Mouse (Mus musculus): ENCODE measurements around the gene Scd4. TPM values are rescaled to one million over a fixed set of nuclear protein-coding genes. Genes with fewer than 3 reads are reported as not detected.
"Not testable (repeated sequence)": the region's sequence is repeated elsewhere in the genome, so short reads cannot be mapped to it uniquely, and the experiment has no call there.

Scd4 gene
- total RNA-seq, 2 experiments from 2014 or later, result 2.5 to 2.6 TPM

DNA sequence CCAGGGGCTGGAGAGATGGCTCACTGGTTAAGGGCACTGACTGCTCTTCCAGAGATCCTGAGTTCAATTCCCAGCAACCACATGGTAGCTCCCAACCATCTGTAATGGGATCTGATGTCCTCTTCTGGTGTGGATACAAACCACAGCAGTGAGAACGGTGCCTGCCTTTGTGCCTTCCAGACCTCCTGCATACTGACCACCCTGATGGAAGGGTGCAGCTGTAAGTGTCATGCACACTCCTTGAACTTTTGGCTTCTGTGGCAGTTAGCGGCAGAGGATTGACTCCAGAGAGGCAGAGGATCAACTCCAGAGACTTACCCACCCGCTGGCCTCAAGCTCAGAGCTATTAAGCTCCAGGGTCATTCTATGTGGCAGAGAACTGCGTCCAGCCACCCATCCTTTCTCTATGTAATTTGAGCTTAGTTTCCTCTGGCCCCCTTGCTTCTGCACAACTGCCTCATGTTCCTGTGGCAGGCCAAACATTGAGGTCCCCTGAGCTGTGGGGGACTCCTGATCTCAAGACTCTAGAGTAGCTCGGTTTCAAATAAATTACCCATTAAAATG, 16.1 kb upstream of the Scd4 start:
- DNase-seq (ENCODE audit: low spot score in 2 of 2), result no peak

DNA sequence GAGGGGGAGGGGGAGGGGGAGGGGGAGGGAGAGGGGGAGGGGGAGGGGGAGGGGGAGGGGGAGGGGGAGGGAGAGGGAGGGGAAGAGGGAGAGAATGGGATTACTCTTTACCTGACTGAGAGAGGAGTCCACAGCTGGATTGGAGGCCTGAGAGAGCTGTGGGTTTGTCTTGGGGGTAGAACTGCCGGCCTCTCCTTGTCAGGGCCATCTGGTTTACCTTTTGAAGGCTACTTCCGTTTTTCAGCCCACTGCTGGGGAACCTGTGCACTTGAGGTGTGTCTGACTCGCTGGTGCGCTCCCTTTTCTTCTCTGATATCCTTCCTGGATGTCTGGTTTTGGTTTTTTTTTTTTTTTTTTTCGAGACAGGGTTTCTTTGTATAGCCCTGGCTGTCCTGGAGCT, 15.5 kb upstream of the Scd4 start:
- no peak for DNase-seq (ENCODE audit: low spot score in 2 of 2)

DNA sequence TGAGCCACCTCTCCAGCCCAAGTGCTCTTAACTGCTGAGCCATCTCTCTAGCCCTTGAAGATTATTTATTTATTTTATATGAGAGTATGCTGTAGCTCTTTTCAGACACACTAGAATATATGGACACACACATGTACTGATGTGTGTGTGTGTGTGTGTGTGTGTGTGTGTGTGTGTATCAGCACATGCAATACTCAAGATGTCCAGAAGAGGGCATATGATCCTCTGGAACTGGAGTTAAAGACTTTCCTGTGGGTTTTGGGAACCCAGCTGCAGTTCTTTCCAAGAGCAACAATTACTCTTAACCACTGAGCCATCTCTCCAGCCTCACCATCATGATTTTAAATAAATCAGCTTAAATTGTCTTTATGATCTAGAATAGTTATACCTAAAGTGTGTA, 14.3 kb upstream of the Scd4 start:
- no peak for DNase-seq (ENCODE audit: low spot score in 2 of 2)

DNA sequence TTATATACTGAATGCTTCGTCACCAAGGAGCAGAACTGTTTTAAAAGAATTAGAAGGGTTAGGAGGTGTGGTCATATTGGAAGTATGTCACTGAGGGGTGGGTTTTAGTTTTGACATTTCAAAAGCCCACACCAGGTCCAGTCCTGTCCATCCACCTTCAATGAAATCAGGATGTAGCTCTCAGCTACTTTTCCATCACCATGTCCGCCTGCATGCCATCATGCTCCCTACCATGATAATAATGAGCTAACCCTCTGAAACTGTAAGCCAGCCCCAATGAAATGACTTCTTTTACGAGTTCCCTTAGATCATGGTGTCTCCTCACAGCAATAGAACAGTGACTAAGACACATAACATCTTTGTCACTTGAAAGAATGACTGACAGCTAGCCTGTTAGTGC, 12.6 kb upstream of the Scd4 start:
- no peak for DNase-seq (ENCODE audit: low spot score in 2 of 2)

DNA sequence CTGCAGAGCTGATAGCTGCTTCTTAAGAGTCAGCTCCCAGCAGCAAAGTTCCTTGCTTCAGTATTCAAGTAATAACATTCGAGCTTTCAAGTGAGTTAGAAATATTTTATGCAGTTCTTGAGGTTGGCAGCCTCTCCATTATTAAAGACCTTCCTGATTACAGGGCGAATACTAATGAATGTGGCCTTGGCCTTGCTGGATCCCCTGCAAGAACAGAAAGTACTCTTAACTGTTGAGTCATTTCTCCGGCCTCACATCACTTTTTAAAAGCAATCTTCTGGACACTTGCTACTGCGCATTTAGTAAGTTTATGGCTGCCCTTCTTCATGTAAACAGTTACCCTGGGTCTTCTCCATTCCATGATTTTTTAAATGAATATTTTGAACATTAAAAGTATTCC, 11.7 kb upstream of the Scd4 start:
- DNase-seq (ENCODE audit: low spot score in 2 of 2), result no peak

DNA sequence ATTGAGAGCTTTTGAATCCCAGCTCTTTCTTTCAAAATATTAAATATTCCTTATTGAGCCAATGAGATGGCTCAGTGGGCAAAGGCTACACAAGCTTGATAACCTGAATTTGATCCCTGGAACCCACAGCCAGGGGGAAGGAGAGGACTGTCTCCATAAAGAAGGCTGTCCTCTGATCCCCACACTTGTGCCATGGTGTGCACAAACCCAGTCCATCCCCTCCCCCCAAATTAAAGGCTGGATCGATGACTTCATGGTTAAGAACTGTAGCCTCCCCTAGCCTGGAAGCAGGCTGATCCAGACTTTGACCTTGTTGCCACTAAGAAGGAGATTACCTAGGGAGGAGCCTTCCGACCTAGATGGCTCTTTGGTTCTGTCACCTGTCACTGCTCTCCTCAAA, 11.3 kb upstream of the Scd4 start:
- DNase-seq (ENCODE audit: low spot score in 2 of 2), result no peak

GRCm38 (mm10) chr19:44329566-44329965, 3.3 kb upstream of the Scd4 start:
- no peak for DNase-seq (ENCODE audit: low spot score in 2 of 2)

DNA sequence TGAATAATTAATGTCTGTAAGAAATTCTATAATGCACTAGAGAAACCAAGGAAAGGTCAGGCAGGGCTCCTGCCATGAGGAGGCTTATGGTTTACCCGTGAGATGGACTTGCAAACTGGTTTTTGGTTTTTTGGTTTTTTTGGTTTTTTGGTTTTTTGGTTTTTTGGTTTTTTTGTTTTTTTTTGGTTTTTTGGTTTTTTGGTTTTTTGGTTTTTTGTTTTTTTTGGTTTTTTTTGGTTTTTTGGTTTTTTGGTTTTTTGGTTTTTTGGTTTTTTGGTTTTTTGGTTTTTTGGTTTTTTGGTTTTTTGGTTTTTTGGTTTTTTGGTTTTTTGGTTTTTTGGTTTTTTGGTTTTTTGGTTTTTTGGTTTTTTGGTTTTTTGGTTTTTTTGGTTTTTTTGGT, 1.8 kb upstream of the Scd4 start:
- not testable (repeated sequence) for DNase-seq (ENCODE audit: low spot score in 2 of 2)

- DNase-seq (ENCODE audit: low spot score in 2 of 2), result no peak
These were observed 981 bp upstream of the Scd4 start for GRCm38 (mm10) chr19:44331911-44332310.

DNA sequence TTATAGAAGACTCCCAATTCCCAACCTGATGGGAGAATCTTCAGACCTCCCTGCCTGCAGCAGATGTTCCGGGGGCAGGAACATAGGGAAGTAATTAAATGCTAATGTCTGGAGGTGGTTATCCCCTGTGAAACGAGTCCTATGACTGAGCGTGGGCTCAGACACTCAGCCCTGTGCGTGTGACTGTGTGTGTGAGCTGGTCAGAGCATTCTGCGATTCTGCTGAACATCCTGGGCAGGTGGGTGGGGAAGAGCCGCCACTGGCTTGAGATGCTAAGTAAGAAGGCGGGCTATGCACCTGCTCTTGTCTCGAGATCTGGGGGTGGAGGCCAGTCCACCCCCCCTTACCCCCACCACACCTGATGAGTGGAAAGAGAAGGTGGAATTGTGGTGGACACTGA, 566 bp upstream of the Scd4 start:
- no peak for DNase-seq (ENCODE audit: low spot score in 2 of 2)

DNA sequence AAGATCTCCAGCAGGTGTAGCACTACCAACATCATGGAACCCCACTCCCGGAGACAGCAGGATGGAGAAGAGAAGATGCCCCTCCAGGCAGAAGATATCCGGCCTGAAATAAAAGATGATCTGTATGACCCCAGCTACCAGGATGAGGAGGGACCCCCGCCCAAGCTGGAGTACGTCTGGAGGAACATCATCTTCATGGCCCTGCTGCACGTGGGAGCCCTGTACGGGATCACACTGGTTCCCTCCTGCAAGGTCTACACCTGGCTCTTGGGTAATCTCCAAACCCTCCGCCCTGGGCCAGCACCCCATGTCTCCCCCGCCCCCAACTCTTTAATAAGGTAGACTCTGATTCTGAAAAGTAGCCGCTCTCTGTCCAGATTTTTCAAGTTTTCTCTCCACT, 1.1 kb downstream of the Scd4 start:
- no peak for DNase-seq (ENCODE audit: low spot score in 2 of 2)

- DNase-seq (ENCODE audit: low spot score in 2 of 2), result no peak
These were observed 3.2 kb downstream of the Scd4 start for GRCm38 (mm10) chr19:44335876-44336662.

GRCm38 (mm10) chr19:44349689-44350088, 16.8 kb downstream of the Scd4 start:
- no peak for DNase-seq (ENCODE audit: low spot score in 2 of 2)

DNA sequence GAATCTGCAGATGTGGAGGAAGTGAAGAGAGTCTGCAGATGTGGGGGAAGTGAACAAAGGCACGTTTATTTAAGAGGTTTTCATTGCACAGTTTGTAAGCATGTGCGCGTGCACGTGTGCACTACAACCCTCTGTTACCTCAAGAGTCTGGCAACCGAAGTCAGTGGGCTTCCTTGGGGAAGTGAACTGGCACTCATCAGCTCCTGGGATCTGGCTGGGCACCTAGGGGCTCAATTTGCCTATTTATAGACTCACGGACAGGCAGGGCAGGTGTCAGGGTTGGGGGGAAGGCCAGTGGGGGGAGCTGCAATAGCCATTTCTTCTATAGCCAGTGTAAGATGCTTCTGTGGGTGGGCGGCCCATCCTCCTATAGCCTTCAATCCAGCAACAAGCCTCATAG, 18.9 kb downstream of the Scd4 start:
- DNase-seq (ENCODE audit: low spot score in 2 of 2), result no peak

- no peak for DNase-seq (ENCODE audit: low spot score in 2 of 2)
These were observed 25.8 kb downstream of the Scd4 start for GRCm38 (mm10) chr19:44358700-44359099.

DNA sequence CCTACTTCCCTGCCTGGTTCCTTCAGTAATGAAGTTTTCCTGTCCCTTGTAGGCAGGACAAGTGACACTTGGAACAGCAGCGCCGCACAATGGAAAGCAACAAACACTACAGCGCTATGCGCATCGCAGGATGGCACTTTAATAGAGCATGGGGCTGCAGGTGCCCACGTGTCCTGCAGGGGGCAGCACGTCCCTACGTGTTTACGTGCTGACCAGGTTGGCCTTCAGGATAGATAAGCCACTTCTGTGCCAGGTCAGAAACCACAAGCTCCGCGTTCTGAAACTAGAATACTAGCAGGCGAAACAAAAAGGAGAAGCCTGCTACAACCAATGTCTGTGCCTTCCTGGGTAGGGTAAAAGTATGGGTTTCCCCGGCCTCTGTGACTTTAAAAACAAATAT, 30.6 kb downstream of the Scd4 start:
- peak; percentile 64 to 69 for DNase-seq (ENCODE audit: low spot score in 2 of 2)

- peak; percentile 3 to 25 for DNase-seq (ENCODE audit: low spot score in 2 of 2)
These were observed 31.1 kb downstream of the Scd4 start for GRCm38 (mm10) chr19:44364029-44364428.

- DNase-seq (ENCODE audit: low spot score in 2 of 2), result no peak
These were observed 32.8 kb downstream of the Scd4 start for GRCm38 (mm10) chr19:44365733-44366132.

- not testable (repeated sequence) for DNase-seq (ENCODE audit: low spot score in 2 of 2)
These were observed 34.2 kb downstream of the Scd4 start for GRCm38 (mm10) chr19:44367076-44367475.

DNA sequence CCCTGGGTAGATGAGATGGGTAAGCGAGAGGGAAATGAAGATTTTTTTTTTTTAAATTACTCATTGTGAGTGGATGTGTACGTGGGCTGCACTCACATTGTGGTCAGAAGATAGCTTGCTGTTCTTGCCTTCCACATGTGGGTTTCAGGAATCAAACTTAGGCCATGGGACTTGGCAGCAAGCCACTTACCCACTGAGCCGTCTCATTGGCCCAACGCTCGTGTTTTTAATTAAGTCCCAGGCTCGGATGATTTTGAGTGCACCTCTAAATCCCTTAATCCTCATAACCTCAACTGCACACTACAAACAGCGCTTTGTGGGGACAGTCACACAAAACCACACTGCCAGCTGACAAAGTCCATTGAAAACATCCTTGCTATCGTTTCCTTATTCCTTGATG, 36.5 kb downstream of the Scd4 start:
- no peak for DNase-seq (ENCODE audit: low spot score in 2 of 2)

GRCm38 (mm10) chr19:44370231-44370630, 37.3 kb downstream of the Scd4 start:
- no peak for DNase-seq (ENCODE audit: low spot score in 2 of 2)

DNA sequence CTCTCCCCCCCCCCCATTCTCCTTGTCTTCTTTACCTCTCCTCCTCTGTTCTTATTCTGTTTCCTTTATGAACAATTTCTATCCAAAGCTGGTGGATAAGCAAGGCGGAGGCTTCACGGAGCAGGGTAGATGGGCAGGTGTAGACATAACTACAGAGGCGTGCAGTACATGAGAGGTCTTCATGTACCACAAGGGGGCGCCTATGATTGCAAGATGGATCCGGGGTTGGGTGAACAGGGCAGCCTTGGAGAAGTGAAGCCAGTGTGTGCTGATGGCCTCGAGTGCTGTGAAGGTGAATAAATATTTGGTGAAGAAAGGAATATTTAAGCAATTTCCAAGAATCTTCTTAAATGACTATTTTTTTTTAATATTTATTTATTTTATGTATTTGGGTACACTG, 40.1 kb downstream of the Scd4 start:
- DNase-seq (ENCODE audit: low spot score in 2 of 2), result peak; percentile 34 to 78

- no peak for DNase-seq (ENCODE audit: low spot score in 2 of 2)
These were observed 43.6 kb downstream of the Scd4 start for GRCm38 (mm10) chr19:44376511-44376951.

Measured in layer of hippocampus, postnatal 14 days (tissue).